16 mouse cellular contexts compared by ENCODE assay signal in the genomic region with DNA sequence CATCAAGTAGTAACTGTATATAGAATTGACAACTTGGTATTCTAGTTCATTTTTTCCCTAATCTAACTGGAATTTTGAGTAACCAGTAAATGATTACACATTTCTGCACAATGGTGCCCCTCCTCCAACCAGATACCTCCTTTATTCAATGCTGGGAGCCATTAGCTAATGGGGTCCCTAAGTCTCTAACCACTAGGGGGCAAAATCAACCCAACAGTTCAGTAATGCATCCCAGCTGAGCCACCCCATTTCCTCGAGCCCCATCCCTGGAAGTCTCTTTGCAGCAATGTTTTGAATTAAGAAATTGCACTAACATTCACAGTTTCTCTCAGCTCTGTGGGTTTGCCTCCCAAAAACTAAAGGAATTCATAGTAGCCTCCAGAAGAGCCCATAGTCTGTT.
DNase-seq lines count a peak whose midpoint lies in the region; ATAC-seq and TF ChIP-seq lines count a peak whose summit lies in the region.
"Had no signal": no experiment of that assay in that cellular context is flagged by ENCODE, and none has a peak within 500 bp of the region (broad histone marks: within the 10 kb centered on the region; RNA-seq: fewer than 3 reads in every experiment).

No protein-coding gene starts in this region.

- DNase-seq in kidney, adult 9 months, result peak; percentile 3
- DNase-seq in kidney, adult 2 months, result no peak
- DNase-seq in 416B (ENCODE audit: low read depth), result peak; percentile 3
- DNase-seq in embryonic facial prominence, embryonic 14.5 days (ENCODE audit: low spot score), result peak; percentile 54
- no peak for DNase-seq in heart, postnatal 36 days
- no peak for DNase-seq in adrenal gland, adult 18-20 months (ENCODE audit: low spot score in 2 of 2)
- DNase-seq: adrenal gland, adult 2 months; right cerebral cortex, adult 18-20 months; thymus, postnatal 4 days had no signal

- intact Hi-C loops in heart, postnatal 36 days (cut with DNase I), result no loop called here

- no peaks in the 10 kb centered on the region for H3K27me3 ChIP-seq in kidney, adult 2 months (replicated peaks; ENCODE audit: control insufficient read depth, insufficient read depth, low read length)
- H3K27me3 ChIP-seq in E14TG2a.4 (ENCODE audit: insufficient read depth, low read length), result no peaks in the 10 kb centered on the region
- H3K27me3 ChIP-seq in embryonic facial prominence, embryonic 14.5 days (replicated peaks; ENCODE audit: control insufficient read depth, insufficient read depth, low read length), result no peaks in the 10 kb centered on the region
- H3K27me3 ChIP-seq: embryonic facial prominence, embryonic 12.5 days; intestine, embryonic 15.5 days; limb, embryonic 13.5 days had no signal

- no peaks in the 10 kb centered on the region for H3K36me3 ChIP-seq in kidney, adult 2 months (ENCODE audit: control insufficient read depth, insufficient read depth, low read length)
- no peaks in the 10 kb centered on the region for H3K36me3 ChIP-seq in E14TG2a.4 (ENCODE audit: insufficient read depth, low read length)
- no peaks in the 10 kb centered on the region for H3K36me3 ChIP-seq in embryonic facial prominence, embryonic 14.5 days (ENCODE audit: control insufficient read depth, insufficient read depth, low read length)
- H3K36me3 ChIP-seq: embryonic facial prominence, embryonic 12.5 days; G1E; intestine, embryonic 15.5 days; limb, embryonic 13.5 days had no signal

- peaks cover 3% of the 10 kb centered on the region; the same call in 1 of the 2 replicates for H3K9me3 ChIP-seq in E14TG2a.4 (ENCODE audit: low read length)
- H3K9me3 ChIP-seq in embryonic facial prominence, embryonic 14.5 days (ENCODE audit: control insufficient read depth, low read length), result 0 out of 2 replicates have a peak, but pooled peaks cover 7% of the 10 kb centered on the region
- H3K9me3 ChIP-seq: G1E; intestine, embryonic 15.5 days had no signal

- no peak for ATAC-seq in embryonic facial prominence, embryonic 14.5 days (ENCODE audit: low read depth)
- ATAC-seq: forebrain, embryonic 16.5 days; intestine, embryonic 15.5 days had no signal

- WGBS in kidney, adult 2 months, result 25% methylated on average over 1 of the region's 1 CpGs
- 28% methylated on average over 1 of the region's 1 CpGs for WGBS in embryonic facial prominence, embryonic 14.5 days

- no peak overlapping the region for H3K27ac ChIP-seq in kidney, adult 2 months (ENCODE audit: insufficient read depth, low read depth, low read length)
- H3K27ac ChIP-seq in embryonic facial prominence, embryonic 14.5 days (replicated peaks; ENCODE audit: low read depth, low read length), result no peak overlapping the region
- H3K27ac ChIP-seq: intestine, embryonic 15.5 days; limb, embryonic 13.5 days had no signal

- H3K4me2 ChIP-seq in embryonic facial prominence, embryonic 14.5 days (ENCODE audit: low read depth, low read length), result no peak overlapping the region
- H3K4me2 ChIP-seq: embryonic facial prominence, embryonic 12.5 days; heart, embryonic 11.5 days; intestine, embryonic 15.5 days; limb, embryonic 13.5 days had no signal

- no peak overlapping the region for H3K4me3 ChIP-seq in kidney, adult 2 months (ENCODE audit: insufficient read depth, low read depth, low read length)
- no peak overlapping the region for H3K4me3 ChIP-seq in E14TG2a.4 (replicated peaks; ENCODE audit: low read length)
- no peak overlapping the region for H3K4me3 ChIP-seq in embryonic facial prominence, embryonic 14.5 days (ENCODE audit: low read depth, low read length)
- H3K4me3 ChIP-seq: embryonic facial prominence, embryonic 12.5 days; intestine, embryonic 15.5 days; limb, embryonic 13.5 days had no signal

- H3K9ac ChIP-seq in embryonic facial prominence, embryonic 14.5 days (ENCODE audit: low read depth, low read length), result no peak overlapping the region
- H3K9ac ChIP-seq: embryonic facial prominence, embryonic 12.5 days; intestine, embryonic 15.5 days; limb, embryonic 13.5 days had no signal

- TF ChIP-seq POLR2A in kidney, adult 2 months (IDR thresholded peaks at IDR 0.05; ENCODE audit: low read depth, low read length), result no peak

- H3K4me1 ChIP-seq in kidney, adult 2 months (ENCODE audit: control insufficient read depth, insufficient read depth, low read length), result no peaks in the 10 kb centered on the region
- H3K4me1 ChIP-seq in E14TG2a.4 (replicated peaks; ENCODE audit: low read depth, low read length), result peaks cover 17% of the 10 kb centered on the region
- H3K4me1 ChIP-seq in embryonic facial prominence, embryonic 14.5 days (ENCODE audit: control insufficient read depth, insufficient read depth, low read length), result no peaks in the 10 kb centered on the region
- H3K4me1 ChIP-seq: embryonic facial prominence, embryonic 12.5 days; intestine, embryonic 15.5 days; limb, embryonic 13.5 days had no signal

- no peak for TF ChIP-seq CTCF in kidney, adult 2 months (conservative IDR thresholded peaks at IDR 0.05; ENCODE audit: insufficient read depth, insufficient read length, low read depth, low read length)
- TF ChIP-seq CTCF in E14TG2a.4 (conservative IDR thresholded peaks at IDR 0.05; ENCODE audit: low read length), result peak; percentile 44

Comparison
In these comparisons a context has a peak if more than half of its experiments do, and no peak if none do; other contexts are left out.
1. DNase-seq: peak in kidney, adult 9 months (single experiment), 416B (single experiment) and embryonic facial prominence, embryonic 14.5 days (single experiment); none in kidney, adult 2 months (single experiment), heart, postnatal 36 days (0 of 2) and adrenal gland, adult 18-20 months (0 of 2).